Mouse (Mus musculus) neural tube, embryonic 11.5 days (tissue): Measurements from ENCODE around the gene Gm29427. TPM values are rescaled to one million over a fixed set of nuclear protein-coding genes. Genes with fewer than 3 reads are reported as not detected.

Source experiments
- ATAC-seq: fragments of 200-750 bp; cut with Nextera tagmentation; 2 replicates; pipeline ENCODE4 v1.8.0; 2017; ENCODE audit warnings: moderate number of reproducible peaks, mild to moderate bottlenecking, moderate TSS enrichment, moderate library complexity; ENCODE audit not compliant: insufficient read depth, low FRiP score, low TSS enrichment
- DNase-seq: peaks from one replicate; pipeline ENCODE4 v3.0.0-alpha.2; 2015; ENCODE audit warnings: low spot score
- H3K27ac ChIP-seq: fragments of 300-500 bp; sonication (generic); 2 replicates; pipeline ENCODE4 v1.5.1; 2014; ENCODE audit warnings: low read depth, mild to moderate bottlenecking, low read length
- H3K27me3 ChIP-seq: fragments of 300-500 bp; sonication (generic); 2 replicates; pipeline ENCODE4 v1.6.1; 2014; ENCODE audit warnings: mild to moderate bottlenecking, low read length, mixed read lengths; ENCODE audit not compliant: control insufficient read depth, insufficient read depth
- H3K36me3 ChIP-seq: fragments of 300-500 bp; sonication (generic); 2 replicates; pipeline ENCODE4 v1.6.1; 2014; ENCODE audit warnings: mild to moderate bottlenecking, low read length, moderate library complexity, mixed read lengths; ENCODE audit not compliant: control insufficient read depth, insufficient read depth
- H3K4me1 ChIP-seq: fragments of 300-500 bp; sonication (generic); 2 replicates; pipeline ENCODE4 v1.6.1; 2014; ENCODE audit warnings: low read length, mixed read lengths; ENCODE audit not compliant: control insufficient read depth, insufficient read depth
- H3K4me2 ChIP-seq: fragments of 300-500 bp; sonication (generic); 2 replicates; pipeline ENCODE4 v1.6.1; 2014; ENCODE audit warnings: low read depth, mild to moderate bottlenecking, moderate library complexity
- H3K4me3 ChIP-seq: fragments of 300-500 bp; sonication (generic); 2 replicates; pipeline ENCODE4 v1.5.1; 2014; ENCODE audit warnings: low read depth, low read length
- H3K9ac ChIP-seq: fragments of 300-500 bp; sonication (generic); 2 replicates; pipeline ENCODE4 v1.6.1; 2014; ENCODE audit warnings: mild to moderate bottlenecking, low read length
- H3K9me3 ChIP-seq: fragments of 300-500 bp; sonication (generic); 2 replicates; pipeline ENCODE4 v1.6.1; 2016; ENCODE audit warnings: low read length; ENCODE audit not compliant: control insufficient read depth
- WGBS: fragments of 180-500 bp; shearing (Covaris S2); extraction: QIAGEN DNeasy Blood & Tissue Kit; methylation state at CpG from one replicate; pipeline ENCODE4 v1.1.7; 2014; 5-methylcytosine and 5-hydroxymethylcytosine counted together
- polyA plus RNA-seq: library from polyadenylated mRNA; unstranded; fragments of >200 nt; fragmentation: Nextera tagmentation; extraction: Ambion mirVana; gene quantifications from 2 replicates; pipeline ENCODE4 v1.2.1, GENCODE M21; 2014

Gm29427 gene
- polyA plus RNA-seq, 1 experiment from 2014 or later, result not detected

DNA sequence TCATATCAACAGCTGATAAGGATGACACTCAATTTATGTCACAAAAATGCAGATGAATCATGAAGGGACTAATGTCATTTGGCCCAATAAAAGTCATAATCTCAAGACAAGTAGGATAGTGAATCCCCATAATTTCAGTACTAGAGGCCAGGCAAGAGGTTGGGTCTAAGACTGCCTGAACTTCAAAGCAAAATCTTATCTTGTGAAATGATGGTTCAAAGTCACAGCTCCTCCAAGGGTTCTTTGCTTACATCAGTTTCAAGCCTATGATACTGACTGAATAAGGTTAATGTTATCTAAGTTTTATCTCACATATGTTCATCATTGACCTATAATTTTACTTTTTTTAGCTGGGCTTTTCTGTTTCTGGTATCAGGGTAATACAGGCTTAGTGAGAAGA lies 74.6 kb downstream of the Gm29427 start:
- H3K4me3 ChIP-seq, result no peak overlapping the region
- no peaks in the 10 kb centered on the region for H3K27me3 ChIP-seq
- ATAC-seq (no peak), DNase-seq (no peak)
- H3K4me2 ChIP-seq, result no peak overlapping the region
- no peaks in the 10 kb centered on the region for H3K9me3 ChIP-seq
- H3K27ac ChIP-seq, result no peak overlapping the region
- H3K9ac ChIP-seq, result no peak overlapping the region
- no peaks in the 10 kb centered on the region for H3K36me3 ChIP-seq
- H3K4me1 ChIP-seq, result no peaks in the 10 kb centered on the region

DNA sequence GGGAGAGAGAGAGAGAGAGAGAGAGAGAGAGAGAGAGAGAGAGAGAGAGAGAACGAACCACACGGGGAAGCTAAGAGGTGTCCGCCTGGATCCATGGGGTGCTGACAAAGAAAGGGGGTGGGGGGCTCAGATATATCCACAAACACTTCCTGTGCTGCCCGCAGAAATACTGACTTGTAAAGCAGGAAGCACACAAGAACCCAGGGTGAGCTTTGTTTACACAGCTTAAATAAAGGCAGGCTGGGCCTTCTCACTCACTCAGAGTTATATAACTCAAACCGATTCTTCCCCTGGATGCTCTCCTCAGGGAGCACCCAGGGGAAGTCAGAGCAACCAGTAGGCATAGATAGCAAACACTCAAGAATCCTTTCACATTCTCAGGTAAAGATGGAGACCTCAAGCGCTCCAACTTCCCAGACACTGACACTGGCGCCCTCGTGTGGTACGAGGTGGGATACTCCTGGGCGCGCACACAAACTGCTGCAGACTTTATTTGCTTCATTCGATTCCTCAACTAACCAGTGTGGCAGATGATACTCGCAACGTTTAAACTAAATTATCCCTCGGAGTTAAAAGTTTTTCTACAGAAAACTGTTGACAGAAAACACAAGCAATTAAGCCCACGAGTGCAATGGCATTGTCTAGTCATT lies 81.7 kb downstream of the Gm29427 start:
- no peaks in the 10 kb centered on the region for H3K4me1 ChIP-seq
- no peak overlapping the region for H3K27ac ChIP-seq
- no peaks in the 10 kb centered on the region for H3K27me3 ChIP-seq
- 33% methylated on average over 16 of the region's 16 CpGs for WGBS
- no peaks in the 10 kb centered on the region for H3K36me3 ChIP-seq
- peak; percentile 77 for DNase-seq
- H3K9ac ChIP-seq, result no peak overlapping the region
- H3K4me2 ChIP-seq, result no peak overlapping the region
- no peak overlapping the region for H3K4me3 ChIP-seq
- no peak for ATAC-seq
- H3K9me3 ChIP-seq, result no peaks in the 10 kb centered on the region

DNA sequence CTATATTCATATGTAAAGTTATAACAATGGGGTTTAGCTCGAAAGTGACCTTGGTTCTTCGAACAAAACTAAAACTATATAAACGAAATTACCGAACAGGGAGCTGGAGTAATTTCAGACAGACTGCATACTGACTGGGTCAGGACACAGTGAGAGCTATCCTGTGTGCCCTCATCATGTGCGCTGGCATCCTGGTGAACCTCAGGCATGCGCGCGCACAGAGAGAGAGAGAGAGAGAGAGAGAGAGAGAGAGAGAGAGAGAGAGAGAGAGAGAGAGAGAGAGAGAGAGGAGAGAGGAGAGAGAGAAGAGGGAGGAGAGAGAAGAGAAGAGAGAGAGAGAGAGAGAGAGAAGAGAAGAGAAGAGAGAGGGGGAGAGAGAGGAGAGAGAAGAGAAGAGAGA lies 82.3 kb downstream of the Gm29427 start:
- DNase-seq (no peak), ATAC-seq (no peak)
- Histone ChIP-seq H3K36me3 (no peaks in the 10 kb centered on the region), H3K27ac (no peak overlapping the region), H3K27me3 (no peaks in the 10 kb centered on the region), H3K4me3 (no peak overlapping the region), H3K9ac (no peak overlapping the region), H3K4me1 (no peaks in the 10 kb centered on the region), H3K4me2 (no peak overlapping the region), H3K9me3 (no peaks in the 10 kb centered on the region)
- WGBS, result 86% methylated on average over 6 of the region's 8 CpGs

DNA sequence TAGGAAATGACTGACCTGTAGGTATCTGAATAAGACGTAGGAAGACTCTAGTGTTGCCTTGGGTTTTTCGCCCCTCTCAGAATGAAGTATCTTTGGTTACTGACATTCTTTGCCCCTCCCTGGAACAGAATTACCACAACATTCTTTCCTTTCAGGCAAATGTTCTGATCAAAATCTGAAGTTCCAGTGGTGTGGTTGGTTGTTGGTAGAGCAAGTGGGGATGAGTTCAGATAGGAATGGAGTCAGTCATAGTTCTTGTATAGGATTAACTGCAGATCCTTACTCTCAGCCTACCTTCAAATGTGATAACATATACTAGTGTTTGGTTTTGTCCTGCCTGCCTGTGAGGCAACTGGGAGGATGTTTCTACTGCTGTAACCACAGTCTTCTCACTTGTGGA lies 86.1 kb downstream of the Gm29427 start, which contains the start of gene Zp3r:
Gene Zp3r (minus strand): TSS at position 101 of the 400 bp plus-strand sequence.
- H3K9me3 ChIP-seq, result no peaks in the 10 kb centered on the region
- no peak within 1 kb of the TSS for H3K27ac ChIP-seq
- H3K9ac ChIP-seq, result no peak within 1 kb of the TSS
- WGBS, result 87% methylated on average over 2 of the region's 2 CpGs
- H3K4me2 ChIP-seq, result no peak within 1 kb of the TSS
- H3K36me3 ChIP-seq, result no peaks in the 10 kb centered on the region
- H3K4me3 ChIP-seq, result no peak within 1 kb of the TSS
- ATAC-seq (no peak), DNase-seq (no peak)
- no peaks in the 10 kb centered on the region for H3K4me1 ChIP-seq
- no peaks in the 10 kb centered on the region for H3K27me3 ChIP-seq

Other genes with a start within 250 kb of the Gm29427 start
- not detected in 2 replicates for gene Zp3r, start 86.2 kb downstream of the Gm29427 start, polyA plus RNA-seq
- gene C4bp, start 54.2 kb downstream of the Gm29427 start, polyA plus RNA-seq, result not detected in 2 replicates
- gene Yod1, start 1.5 kb upstream of the Gm29427 start, polyA plus RNA-seq, result 10.3 TPM in 2 replicates
- gene Pfkfb2, start 13.5 kb upstream of the Gm29427 start, polyA plus RNA-seq, result 7.3 and 9.3 TPM in 2 replicates
- gene AA986860, start 16.2 kb upstream of the Gm29427 start, polyA plus RNA-seq, result 0.32 and 1.0 TPM in 2 replicates
- 0.14 TPM in 1 of 2 replicates, not detected in the other for gene Fcamr, start 85.1 kb upstream of the Gm29427 start, polyA plus RNA-seq
- gene Pigr, start 110.9 kb upstream of the Gm29427 start, polyA plus RNA-seq, result not detected in 2 replicates
- gene Fcmr, start 149.9 kb upstream of the Gm29427 start, polyA plus RNA-seq, result not detected in 2 replicates
- not detected in 2 replicates for gene Il24, start 171.7 kb upstream of the Gm29427 start, polyA plus RNA-seq
- gene Il20, start 195.7 kb upstream of the Gm29427 start, polyA plus RNA-seq, result not detected in 2 replicates
- gene Il19, start 224.3 kb upstream of the Gm29427 start, polyA plus RNA-seq, result 0.23 TPM in 1 of 2 replicates, not detected in the other